Mouse (Mus musculus) intestine, embryonic 14.5 days (tissue): Measurements from ENCODE around the gene Zfp202. TPM values are rescaled to one million over a fixed set of nuclear protein-coding genes. Genes with fewer than 3 reads are reported as not detected.

Source experiments
- ATAC-seq: fragments of 200-750 bp; cut with Nextera tagmentation; replicated peaks from 2 replicates; pipeline ENCODE4 v1.8.0; 2017; ENCODE audit warnings: low read depth, moderate number of reproducible peaks, moderate TSS enrichment, moderate library complexity; ENCODE audit not compliant: low FRiP score, low TSS enrichment
- DNase-seq: peaks from one replicate; pipeline ENCODE4 v3.0.0-alpha.2; 2018; ENCODE audit warnings: low spot score
- H3K27ac ChIP-seq: fragments of 300-500 bp; sonication (generic); 2 replicates; pipeline ENCODE4 v1.5.1; 2014; ENCODE audit warnings: low read depth, mild to moderate bottlenecking, control low read depth
- H3K27me3 ChIP-seq: fragments of 300-500 bp; sonication (generic); replicated peaks from 2 replicates; pipeline ENCODE4 v1.6.1; 2014; ENCODE audit warnings: low read length, control low read depth; ENCODE audit not compliant: control insufficient read depth, insufficient read depth
- H3K36me3 ChIP-seq: fragments of 300-500 bp; sonication (generic); 2 replicates; pipeline ENCODE4 v1.6.1; 2014; ENCODE audit warnings: low read length, control low read depth; ENCODE audit not compliant: control insufficient read depth, insufficient read depth
- H3K4me1 ChIP-seq: fragments of 300-500 bp; sonication (generic); replicated peaks from 2 replicates; pipeline ENCODE4 v1.6.1; 2014; ENCODE audit warnings: low read length, control low read depth, mixed read lengths; ENCODE audit not compliant: control insufficient read depth, insufficient read depth
- H3K4me2 ChIP-seq: fragments of 300-500 bp; sonication (generic); 2 replicates; pipeline ENCODE4 v1.6.1; 2014; ENCODE audit warnings: low read length
- H3K4me3 ChIP-seq: fragments of 300-500 bp; sonication (generic); 2 replicates; pipeline ENCODE4 v1.5.1; 2014; ENCODE audit warnings: low read depth, low read length, control low read depth, mixed read lengths
- H3K9ac ChIP-seq: fragments of 300-500 bp; sonication (generic); 2 replicates; pipeline ENCODE4 v1.6.1; 2014; ENCODE audit warnings: mild to moderate bottlenecking, low read length
- H3K9me3 ChIP-seq: fragments of 300-500 bp; sonication (generic); 2 replicates; pipeline ENCODE4 v1.6.1; 2016; ENCODE audit warnings: low read length, control low read depth; ENCODE audit not compliant: control insufficient read depth
- WGBS: fragments of 180-500 bp; shearing (Covaris S2); extraction: QIAGEN DNeasy Blood & Tissue Kit; methylation state at CpG from one replicate; pipeline ENCODE4 v1.1.7; 2014; 5-methylcytosine and 5-hydroxymethylcytosine counted together
- polyA plus RNA-seq: library from polyadenylated mRNA; unstranded; fragments of >200 nt; fragmentation: Nextera tagmentation; extraction: Ambion mirVana; gene quantifications from 2 replicates; pipeline ENCODE4 v1.2.1, GENCODE M21; 2014

The Zfp202 gene
- polyA plus RNA-seq, 1 experiment from 2014 or later: 5.0 TPM

- WGBS: 81% methylated on average over 5 of the region's 5 CpGs
- no peak for DNase-seq
- H3K4me3 ChIP-seq: no peak overlapping the region
- no peak overlapping the region for H3K9ac ChIP-seq
- no peak for ATAC-seq
- no peak overlapping the region for H3K4me2 ChIP-seq
- H3K4me1 ChIP-seq: 0 out of 2 replicates have a peak, but pooled peaks cover 3% of the 10 kb centered on the region
- H3K27me3 ChIP-seq: no peaks in the 10 kb centered on the region
- H3K27ac ChIP-seq: no peak overlapping the region
- H3K9me3 ChIP-seq: no peaks in the 10 kb centered on the region
- peaks cover 42% of the 10 kb centered on the region for H3K36me3 ChIP-seq
These were observed 14.4 kb downstream of the Zfp202 start for GRCm38 (mm10) chr9:40206546-40206950.

- Histone ChIP-seq H3K9ac (no peak overlapping the region), H3K27me3 (no peaks in the 10 kb centered on the region), H3K9me3 (no peaks in the 10 kb centered on the region), H3K36me3 (peaks cover 56% of the 10 kb centered on the region), H3K4me3 (no peak overlapping the region), H3K4me2 (no peak overlapping the region), H3K27ac (no peak overlapping the region), H3K4me1 (no peaks in the 10 kb centered on the region)
- 94% methylated on average over 2 of the region's 2 CpGs for WGBS
- no peak for DNase-seq
- no peak for ATAC-seq
These were observed 18.6 kb downstream of the Zfp202 start for GRCm38 (mm10) chr9:40210744-40211143.

- no peak for ATAC-seq
- Histone ChIP-seq H3K9me3 (no peaks in the 10 kb centered on the region), H3K36me3 (peaks cover 38% of the 10 kb centered on the region), H3K4me3 (no peak overlapping the region), H3K4me2 (no peak overlapping the region), H3K27ac (no peak overlapping the region), H3K4me1 (no peaks in the 10 kb centered on the region), H3K27me3 (no peaks in the 10 kb centered on the region), H3K9ac (no peak overlapping the region)
- no peak for DNase-seq
- WGBS: 95% methylated on average over 5 of the region's 5 CpGs
These were observed 21.9 kb downstream of the Zfp202 start for GRCm38 (mm10) chr9:40214058-40214457.

GRCm38 (mm10) chr9:40216651-40217050, 24.5 kb downstream of the Zfp202 start:
- H3K4me1 ChIP-seq: no peaks in the 10 kb centered on the region
- 70% methylated on average over 4 of the region's 4 CpGs for WGBS
- no peak overlapping the region for H3K27ac ChIP-seq
- H3K4me2 ChIP-seq: no peak overlapping the region
- no peaks in the 10 kb centered on the region for H3K27me3 ChIP-seq
- no peak for DNase-seq
- H3K4me3 ChIP-seq: no peak overlapping the region
- no peak overlapping the region for H3K9ac ChIP-seq
- no peaks in the 10 kb centered on the region for H3K9me3 ChIP-seq
- H3K36me3 ChIP-seq: peaks cover 13% of the 10 kb centered on the region
- ATAC-seq: no peak

DNA sequence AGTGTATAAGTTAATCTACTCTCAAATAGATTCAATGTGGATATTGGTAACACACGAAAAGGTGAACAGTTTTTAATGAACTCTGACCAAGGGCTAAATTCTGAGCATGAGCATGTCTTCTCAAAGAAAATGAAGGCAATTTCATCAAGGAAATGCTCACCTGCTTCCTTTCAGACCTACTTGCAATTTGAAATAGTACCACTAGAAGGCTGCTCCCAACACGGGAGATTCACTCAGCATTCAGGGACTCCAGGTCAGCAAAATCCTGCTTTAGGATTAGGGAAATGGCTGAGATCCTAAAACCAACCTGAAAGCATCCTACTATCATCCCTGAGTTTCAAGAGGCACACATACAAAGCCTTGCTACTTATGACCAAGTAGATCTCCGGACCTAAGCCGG, 32.2 kb downstream of the Zfp202 start:
- no peak overlapping the region for H3K4me2 ChIP-seq
- no peaks in the 10 kb centered on the region for H3K9me3 ChIP-seq
- no peak for DNase-seq
- H3K27ac ChIP-seq: no peak overlapping the region
- WGBS: 75% methylated on average over 4 of the region's 4 CpGs
- H3K9ac ChIP-seq: no peak overlapping the region
- no peaks in the 10 kb centered on the region for H3K36me3 ChIP-seq
- H3K27me3 ChIP-seq: no peaks in the 10 kb centered on the region
- no peak for ATAC-seq
- H3K4me3 ChIP-seq: no peak overlapping the region
- no peaks in the 10 kb centered on the region for H3K4me1 ChIP-seq

DNA sequence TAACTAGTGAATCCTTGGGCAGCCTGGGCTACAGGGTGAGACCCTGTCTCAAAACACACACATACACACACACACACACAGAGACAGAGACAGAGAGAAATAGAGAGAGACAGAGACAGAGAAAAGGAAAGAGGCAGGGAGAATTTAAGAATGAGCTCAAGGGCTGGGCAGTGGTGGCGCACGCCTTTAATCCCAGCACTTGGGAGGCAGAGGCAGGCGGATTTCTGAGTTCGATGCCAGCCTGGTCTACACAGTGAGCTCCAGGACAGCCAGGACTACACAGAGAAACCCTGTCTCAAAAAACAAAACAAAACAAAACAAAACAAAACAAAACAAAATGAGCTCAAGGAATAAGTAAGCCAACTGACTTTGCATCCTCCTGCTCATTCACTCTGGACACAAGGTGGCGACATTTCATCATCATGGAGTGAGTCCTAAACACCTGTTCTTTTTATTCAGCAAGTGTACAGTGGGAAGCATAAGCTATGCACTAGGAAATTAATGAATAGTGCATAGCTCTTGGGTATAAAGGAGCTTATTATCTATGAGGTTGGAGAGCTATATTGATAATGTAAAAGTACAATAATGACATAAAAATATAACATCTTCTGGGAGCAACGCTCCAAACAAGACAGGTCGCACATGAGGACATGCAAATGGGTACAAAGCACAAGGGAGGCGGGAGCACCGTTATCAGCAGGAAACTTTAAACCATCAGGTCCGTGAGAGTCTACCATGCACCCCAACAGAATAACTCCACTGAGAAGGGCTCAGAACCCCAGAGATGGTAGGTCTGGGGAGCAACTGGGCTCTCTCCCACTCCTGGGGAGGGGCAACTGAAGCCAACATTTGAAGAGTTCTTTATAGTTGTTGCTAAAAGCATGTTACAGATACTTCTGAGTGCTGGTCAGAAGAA, 36.0 kb downstream of the Zfp202 start:
- no peak overlapping the region for H3K4me3 ChIP-seq
- no peaks in the 10 kb centered on the region for H3K4me1 ChIP-seq
- ATAC-seq (peak; percentile 58; the same call in 1 of the 2 replicates), DNase-seq (peak; percentile 67)
- no peaks in the 10 kb centered on the region for H3K27me3 ChIP-seq
- 70% methylated on average over 10 of the region's 10 CpGs for WGBS
- H3K9me3 ChIP-seq: no peaks in the 10 kb centered on the region
- H3K27ac ChIP-seq: no peak overlapping the region
- H3K36me3 ChIP-seq: no peaks in the 10 kb centered on the region
- no peak overlapping the region for H3K4me2 ChIP-seq
- H3K9ac ChIP-seq: no peak overlapping the region

DNA sequence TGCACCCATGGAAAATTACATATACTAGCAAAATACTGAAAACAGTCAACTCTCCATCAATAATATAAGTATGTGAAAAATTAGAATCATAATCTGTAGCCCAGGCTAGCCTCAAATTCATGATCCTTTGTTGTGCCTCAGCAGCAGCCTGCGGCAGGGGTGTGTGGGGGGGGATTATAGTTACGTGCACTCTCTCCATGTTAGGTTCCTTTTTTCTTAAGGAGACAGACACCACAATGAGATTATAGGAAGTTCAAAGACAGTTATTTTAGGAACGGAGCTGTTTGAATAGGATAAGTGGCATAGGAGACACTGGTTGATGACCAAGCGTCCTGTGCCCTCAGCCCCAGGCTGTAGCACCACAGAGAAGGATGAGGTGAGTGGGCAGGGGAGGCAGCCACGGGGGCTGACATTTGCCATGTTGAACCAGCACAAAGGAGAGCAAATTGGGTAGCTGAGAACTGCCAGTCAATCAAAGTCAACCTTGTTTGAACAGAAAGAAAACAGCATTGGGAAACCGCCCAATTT, 36.8 kb downstream of the Zfp202 start:
- no peaks in the 10 kb centered on the region for H3K27me3 ChIP-seq
- no peak overlapping the region for H3K27ac ChIP-seq
- no peak overlapping the region for H3K4me2 ChIP-seq
- no peak overlapping the region for H3K9ac ChIP-seq
- ATAC-seq (no peak), DNase-seq (no peak)
- no peaks in the 10 kb centered on the region for H3K9me3 ChIP-seq
- H3K4me1 ChIP-seq: no peaks in the 10 kb centered on the region
- no peaks in the 10 kb centered on the region for H3K36me3 ChIP-seq
- WGBS: 68% methylated on average over 6 of the region's 6 CpGs
- H3K4me3 ChIP-seq: no peak overlapping the region

DNA sequence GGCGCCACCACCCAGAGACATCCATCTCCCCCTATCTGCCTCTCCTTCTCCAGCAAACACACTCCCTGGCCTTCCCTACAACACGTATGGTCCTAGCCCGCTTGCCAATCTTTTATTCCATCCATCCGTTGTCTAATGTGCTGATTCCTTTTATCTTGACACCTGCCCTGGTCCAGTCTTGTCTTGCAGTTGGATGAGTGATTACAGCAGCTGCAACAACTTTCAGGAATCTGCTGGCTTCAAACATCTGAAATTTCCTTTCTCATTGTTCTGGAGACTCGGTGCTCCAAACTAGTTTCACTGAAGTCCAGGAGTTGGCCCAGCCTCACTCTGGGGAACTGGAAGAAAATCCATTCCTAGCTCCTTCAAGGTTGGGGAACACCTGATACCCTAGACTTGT, 37.4 kb downstream of the Zfp202 start:
- Histone ChIP-seq H3K9ac (no peak overlapping the region), H3K4me3 (no peak overlapping the region), H3K9me3 (no peaks in the 10 kb centered on the region), H3K4me1 (no peaks in the 10 kb centered on the region), H3K36me3 (no peaks in the 10 kb centered on the region), H3K4me2 (no peak overlapping the region), H3K27ac (no peak overlapping the region), H3K27me3 (no peaks in the 10 kb centered on the region)
- ATAC-seq (no peak), DNase-seq (no peak)
- 75% methylated on average over 5 of the region's 5 CpGs for WGBS

- Histone ChIP-seq H3K27me3 (no peaks in the 10 kb centered on the region), H3K27ac (no peak overlapping the region), H3K9me3 (no peaks in the 10 kb centered on the region), H3K36me3 (no peaks in the 10 kb centered on the region), H3K4me3 (no peak overlapping the region), H3K4me1 (no peaks in the 10 kb centered on the region), H3K9ac (no peak overlapping the region), H3K4me2 (no peak overlapping the region)
- no peak for ATAC-seq
- 87% methylated on average over 3 of the region's 3 CpGs for WGBS
- DNase-seq: no peak
These were observed 38.9 kb downstream of the Zfp202 start for GRCm38 (mm10) chr9:40231019-40231418.
